Mouse (Mus musculus) G1E (cell line): ENCODE measurements around the gene Rpap2.
A peak's percentile ranks its signal among the peaks of the same experiment; 100 is the strongest.

ENCODE experiments used
- CTCF ChIP-seq: IDR thresholded peaks from 2 replicates; pipeline ENCODE4 v1.5.1; 2012; ENCODE audit warnings: low read depth, low read length, inconsistent platforms, mixed read lengths
- GATA1 ChIP-seq: IDR thresholded peaks from 2 replicates; pipeline ENCODE4 v1.6.1; 2012; ENCODE audit warnings: borderline replicate concordance, low read length, inconsistent platforms, mixed read lengths
- POLR2AphosphoS5 ChIP-seq: IDR thresholded peaks from 2 replicates; pipeline ENCODE4 v1.6.1; 2012; ENCODE audit warnings: low read depth, low read length, inconsistent platforms; ENCODE audit not compliant: insufficient replicate concordance
- TAL1 ChIP-seq: conservative IDR thresholded peaks from 2 replicates; pipeline ENCODE4 v1.6.1; 2012; ENCODE audit warnings: low read depth, low read length, inconsistent platforms, mixed read lengths

DNA sequence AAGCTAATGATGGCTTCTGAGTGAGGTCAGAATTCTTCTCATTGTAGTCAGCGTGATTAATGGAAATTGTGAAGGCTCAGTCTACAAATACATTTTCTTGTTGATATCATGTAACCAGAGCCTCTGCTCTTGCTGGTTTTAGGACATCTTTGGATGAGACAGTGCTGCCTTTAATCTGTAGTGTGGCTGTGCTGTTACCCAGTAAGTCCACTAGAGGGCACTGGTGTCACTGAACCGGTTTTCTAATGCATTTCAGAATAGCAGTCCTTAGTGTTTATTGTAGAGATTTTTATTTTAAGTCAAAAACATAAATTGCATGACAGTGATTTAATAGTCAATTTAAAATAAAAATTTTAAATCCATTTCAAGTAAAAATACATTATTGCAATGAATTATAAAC, 14.1 kb downstream of the Rpap2 start:
- peak; percentile 81 for TF ChIP-seq CTCF
- TF ChIP-seq GATA1: no peak
- TF ChIP-seq TAL1: no peak
- no peak for TF ChIP-seq POLR2AphosphoS5
